Mouse (Mus musculus) spleen, adult 18-20 months (tissue): ENCODE measurements around the gene Gimap4.

Source experiments
- DNase-seq, 2 experiments: peaks; one replicate each; pipeline ENCODE4 v3.0.0; 2022; ENCODE audit warnings: mixed read lengths in 2 of 2

The Gimap4 gene

GRCm38 (mm10) chr6:48684319-48684718 is at the start of gene Gimap4:
TSS of gene Gimap4 (plus strand) at chr6:48684549.
- DNase-seq = no peak

GRCm38 (mm10) chr6:48635105-48635504 is 49.2 kb upstream of the Gimap4 start:
- DNase-seq = no peak

- no peak for DNase-seq
Observed at GRCm38 (mm10) chr6:48636515-48636914, 47.8 kb upstream of the Gimap4 start.

- DNase-seq = no peak
Observed at GRCm38 (mm10) chr6:48637811-48638500, 46.4 kb upstream of the Gimap4 start.

GRCm38 (mm10) chr6:48638553-48638952 is 45.8 kb upstream of the Gimap4 start:
- DNase-seq = no peak

GRCm38 (mm10) chr6:48641391-48641790 is 43.0 kb upstream of the Gimap4 start:
- no peak for DNase-seq

- no peak for DNase-seq
Observed at GRCm38 (mm10) chr6:48642764-48643292, 41.5 kb upstream of the Gimap4 start.

GRCm38 (mm10) chr6:48645660-48646308 is 38.6 kb upstream of the Gimap4 start:
- peak; percentile 65 to 78 for DNase-seq

- no peak for DNase-seq
Observed at GRCm38 (mm10) chr6:48646309-48646690, 38.0 kb upstream of the Gimap4 start.

GRCm38 (mm10) chr6:48646995-48647394 is 37.4 kb upstream of the Gimap4 start, which contains the start of gene Gimap8:
TSS of gene Gimap8 (plus strand) at chr6:48647234.
- peak; percentile 81 to 82 for DNase-seq

- DNase-seq = no peak
Observed at GRCm38 (mm10) chr6:48647611-48648010, 36.7 kb upstream of the Gimap4 start.

GRCm38 (mm10) chr6:48648779-48649178 is 35.6 kb upstream of the Gimap4 start:
- DNase-seq = no peak

GRCm38 (mm10) chr6:48650041-48650440 is 34.3 kb upstream of the Gimap4 start:
- DNase-seq = no peak

GRCm38 (mm10) chr6:48658721-48659120 is 25.6 kb upstream of the Gimap4 start:
- DNase-seq = no peak

GRCm38 (mm10) chr6:48664750-48665149 is 19.6 kb upstream of the Gimap4 start:
- DNase-seq = no peak

GRCm38 (mm10) chr6:48665471-48665870 is 18.9 kb upstream of the Gimap4 start:
- no peak for DNase-seq

GRCm38 (mm10) chr6:48666159-48666586 is 18.2 kb upstream of the Gimap4 start:
- DNase-seq = no peak

GRCm38 (mm10) chr6:48668022-48668421 is 16.3 kb upstream of the Gimap4 start:
- no peak for DNase-seq

- no peak for DNase-seq
Observed at GRCm38 (mm10) chr6:48669446-48669969, 14.8 kb upstream of the Gimap4 start.

GRCm38 (mm10) chr6:48674291-48675058 is 9.9 kb upstream of the Gimap4 start:
- DNase-seq = no peak

- no peak for DNase-seq
Observed at GRCm38 (mm10) chr6:48675400-48675930, 8.9 kb upstream of the Gimap4 start.

GRCm38 (mm10) chr6:48675931-48676859 is 8.2 kb upstream of the Gimap4 start, which contains the start of gene Gimap9:
TSS of gene Gimap9 (plus strand) at chr6:48676129.
- peak; percentile 77 to 84 for DNase-seq
